Mouse (Mus musculus) heart, adult 2 months (tissue): Measurements from ENCODE around the gene Pdhx.

Experiments
- CTCF ChIP-seq: fragments of 200-600 bp; IDR thresholded peaks from 2 replicates; pipeline ENCODE4 v1.8.1; 2022; ENCODE audit warnings: antibody characterized with exemption, mild to moderate bottlenecking, moderate library complexity
- EP300 ChIP-seq: fragments of 200-500 bp; IDR thresholded peaks from 2 replicates; pipeline ENCODE4 v1.6.1; 2011; ENCODE audit warnings: low read depth, low read length, control low read depth; ENCODE audit not compliant: insufficient read depth
- POLR2A ChIP-seq: fragments of 200-500 bp; IDR thresholded peaks from 2 replicates; pipeline ENCODE4 v1.6.1; 2011; ENCODE audit warnings: mild to moderate bottlenecking, low read depth, low read length, control low read depth; ENCODE audit not compliant: insufficient read depth

GRCm38 (mm10) chr2:102998356-102998755 is 75.0 kb downstream of the Pdhx start:
- TF ChIP-seq POLR2A (no peak), EP300 (no peak), CTCF (no peak)
